Mouse (Mus musculus) right cerebral cortex, postnatal 10 days (tissue): ENCODE measurements around the gene Tsg101.

Source experiments
- DNase-seq, 2 experiments: peaks; one replicate each; pipeline ENCODE4 v3.0.0; 2021; ENCODE audit warnings: low spot score in 2 of 2

Gene Tsg101

GRCm38 (mm10) chr7:46877255-46877654, 42.5 kb downstream of the Tsg101 start:
- no peak for DNase-seq

GRCm38 (mm10) chr7:46876841-46877240, 42.9 kb downstream of the Tsg101 start:
- no peak for DNase-seq

GRCm38 (mm10) chr7:46871988-46872387, 47.8 kb downstream of the Tsg101 start:
- DNase-seq = no peak

GRCm38 (mm10) chr7:46860996-46861395, 58.8 kb downstream of the Tsg101 start, which contains the start of gene Ldhc:
TSS of gene Ldhc (plus strand) at chr7:46861203.
- no peak for DNase-seq

GRCm38 (mm10) chr7:46859031-46859430, 60.7 kb downstream of the Tsg101 start:
- no peak for DNase-seq

- DNase-seq = no peak
Observed at GRCm38 (mm10) chr7:46857436-46857835, 62.3 kb downstream of the Tsg101 start.

GRCm38 (mm10) chr7:46855866-46856560, 63.8 kb downstream of the Tsg101 start:
- DNase-seq = no peak

GRCm38 (mm10) chr7:46853365-46853764, 66.4 kb downstream of the Tsg101 start:
- DNase-seq = no peak

- no peak for DNase-seq
Observed at GRCm38 (mm10) chr7:46852666-46853065, 67.1 kb downstream of the Tsg101 start.

GRCm38 (mm10) chr7:46851026-46851425, 68.7 kb downstream of the Tsg101 start:
- no peak for DNase-seq

- no peak for DNase-seq
Observed at GRCm38 (mm10) chr7:46849287-46849686, 70.5 kb downstream of the Tsg101 start.

- DNase-seq = peak; percentile 71 to 72
Observed at GRCm38 (mm10) chr7:46846486-46847244, 73.1 kb downstream of the Tsg101 start.

- peak; percentile 52 to 53 for DNase-seq
Observed at GRCm38 (mm10) chr7:46845978-46846485, 73.7 kb downstream of the Tsg101 start.

GRCm38 (mm10) chr7:46845211-46845977, 74.4 kb downstream of the Tsg101 start:
- peak; percentile 96 for DNase-seq

- no peak for DNase-seq
Observed at GRCm38 (mm10) chr7:46843576-46843975, 76.2 kb downstream of the Tsg101 start.

GRCm38 (mm10) chr7:46842278-46842677, 77.5 kb downstream of the Tsg101 start:
- no peak for DNase-seq

- no peak for DNase-seq
Observed at GRCm38 (mm10) chr7:46840787-46841525, 78.8 kb downstream of the Tsg101 start, which contains the start of gene Ldha. TSS of gene Ldha (plus strand) at chr7:46841475.

GRCm38 (mm10) chr7:46840326-46840725, 79.4 kb downstream of the Tsg101 start:
- no peak for DNase-seq

GRCm38 (mm10) chr7:46839861-46840260, 79.9 kb downstream of the Tsg101 start:
- no peak for DNase-seq

GRCm38 (mm10) chr7:46839446-46839845, 80.3 kb downstream of the Tsg101 start:
- no peak for DNase-seq
